Comparison of ENCODE assay signal across 23 mouse cellular contexts in the genomic region with DNA sequence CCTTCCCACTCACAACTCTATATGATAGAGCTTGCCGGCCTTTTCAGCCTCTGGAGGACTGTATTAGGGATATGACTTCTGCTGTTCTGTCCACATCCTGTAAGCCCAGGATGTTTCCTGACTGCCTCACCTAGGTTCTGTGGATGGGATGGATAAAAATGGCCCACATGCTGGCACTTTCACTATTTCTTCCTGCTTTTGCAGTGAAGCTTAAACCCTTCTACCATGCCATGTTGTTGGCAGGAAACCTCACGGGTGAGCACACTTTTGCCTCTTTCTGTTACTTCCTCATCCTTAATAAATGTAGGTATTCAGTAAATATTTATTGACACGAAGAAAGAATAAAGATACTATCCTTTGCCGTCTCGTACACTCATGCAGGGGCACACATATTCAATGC. TPM values are rescaled to one million over a fixed set of nuclear protein-coding genes. Genes with fewer than 3 reads are reported as not detected.
A peak's percentile ranks its signal among the peaks of the same experiment; 100 is the strongest.
DNase-seq lines count a peak whose midpoint lies in the region; ATAC-seq and TF ChIP-seq lines count a peak whose summit lies in the region.
"Had no signal": no experiment of that assay in that cellular context is flagged by ENCODE, and none has a peak within 500 bp of the region (broad histone marks: within the 10 kb centered on the region; RNA-seq: fewer than 3 reads in every experiment).

No protein-coding gene starts in this region.

- no peak for TF ChIP-seq CTCF in spleen, adult 2 months (IDR thresholded peaks at IDR 0.05; ENCODE audit: extremely low read depth, insufficient read depth, insufficient read length, insufficient replicate concordance)

- ATAC-seq in megakaryocyte, adult 5-6 weeks (ENCODE audit: poor library complexity, severe bottlenecking) = peak; percentile 58
- ATAC-seq in neutrophil, adult 5-6 weeks (ENCODE audit: extremely low read depth, insufficient number of reproducible peaks, low FRiP score, poor library complexity, severe bottlenecking) = peak; percentile 18; the same call in 1 of the 2 replicates
- ATAC-seq: CD4-positive, CD25-positive, alpha-beta regulatory T cell, adult 4 months; forebrain, embryonic 13.5 days; forebrain, embryonic 15.5 days; forebrain, postnatal 0 days; Patski had no signal

- peak overlapping the region; percentile 6; the same call in 1 of the 2 replicates for H3K27ac ChIP-seq in spleen, adult 2 months (ENCODE audit: insufficient read depth, low read length)
- H3K27ac ChIP-seq: embryonic facial prominence, embryonic 10.5 days; embryonic facial prominence, embryonic 12.5 days; forebrain, embryonic 13.5 days; forebrain, embryonic 15.5 days had no signal

- no peak overlapping the region for H3K4me3 ChIP-seq in spleen, adult 2 months (ENCODE audit: extremely low read depth, insufficient read depth, insufficient read length)
- H3K4me3 ChIP-seq: embryonic facial prominence, embryonic 10.5 days; embryonic facial prominence, embryonic 12.5 days; forebrain, embryonic 13.5 days; forebrain, embryonic 15.5 days had no signal

- H3K36me3 ChIP-seq in spleen, adult 2 months (ENCODE audit: control insufficient read depth, insufficient read depth, low read length) = no peaks in the 10 kb centered on the region
- H3K36me3 ChIP-seq: embryonic facial prominence, embryonic 10.5 days; embryonic facial prominence, embryonic 12.5 days; forebrain, embryonic 15.5 days had no signal

- DNase-seq in spleen, adult 2 months (ENCODE audit: low read depth in 1 of 2, low spot score in 2 of 2) = no peak
- no peak for DNase-seq in spleen, postnatal 14 days (ENCODE audit: low spot score in 2 of 2)
- DNase-seq in cerebellum, adult 18-20 months = no peak
- DNase-seq in urinary bladder, adult 18-20 months (ENCODE audit: low spot score in 2 of 2) = no peak
- DNase-seq: adrenal gland, adult 2 months; adrenal gland, postnatal 10 days; adrenal gland, postnatal 25 days; B cell, adult 2 months; cerebellum, adult 11 months; cerebellum, adult 8-10 months; cerebellum, adult 9-11 months; cerebellum, postnatal 14 days; cerebellum, postnatal 36 days; forebrain, postnatal 0 days had no signal

- no peak for TF ChIP-seq POLR2A in spleen, adult 2 months (IDR thresholded peaks at IDR 0.05; ENCODE audit: low read depth, low read length)

- no peaks in the 10 kb centered on the region for H3K27me3 ChIP-seq in spleen, adult 2 months (ENCODE audit: control insufficient read depth, insufficient read depth, low read length)
- H3K27me3 ChIP-seq: CH12.LX; embryonic facial prominence, embryonic 12.5 days; forebrain, embryonic 13.5 days; forebrain, embryonic 15.5 days; Patski had no signal

- H3K4me1 ChIP-seq in spleen, adult 2 months (ENCODE audit: control insufficient read depth, insufficient read depth, insufficient read length) = peaks cover 8% of the 10 kb centered on the region
- H3K4me1 ChIP-seq: forebrain, embryonic 13.5 days had no signal

- whole genome bisulfite sequencing in spleen, adult 2 months = 62% methylated on average over 5 of the region's 5 CpGs

RNA-seq across cellular contexts. Expression of gene Ppp3ca, which starts 48.5 kb away (rescaled TPM):
- polyA plus RNA-seq in spleen, adult 2 months (2012; rRNA removed) = 23.0 and 46.3 TPM in 2 replicates
- total RNA-seq in megakaryocyte, adult 5-6 weeks (2015) = 82.1 and 85.1 TPM in 2 replicates
- 82.1 and 83.1 TPM in 2 replicates for total RNA-seq in megakaryocyte, adult 5-6 weeks (2017)
- 188 and 206 TPM in 2 replicates for total RNA-seq in neutrophil, adult 5-6 weeks (2017)
